Comparison of ENCODE assay signal across 10 mouse cellular contexts in the genomic region with DNA sequence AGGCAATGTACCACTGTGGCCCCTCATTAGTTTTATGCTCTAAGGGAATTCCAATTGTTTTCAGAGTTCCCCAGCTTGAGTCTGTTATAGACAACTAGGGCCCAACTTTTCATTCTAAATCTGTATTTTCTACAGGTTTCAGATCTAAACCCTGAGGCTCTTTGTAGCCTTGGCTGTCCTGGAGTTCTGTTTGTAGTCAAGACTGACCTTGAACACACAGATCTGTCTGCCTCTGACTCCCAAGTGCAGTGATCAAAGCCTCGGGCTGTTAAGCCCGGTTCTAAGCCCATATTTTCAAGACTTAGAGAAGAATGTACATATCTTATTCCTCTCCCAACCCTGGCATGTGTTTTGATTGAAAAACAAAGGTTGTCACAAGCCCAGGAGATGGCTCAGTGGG. TPM values are rescaled to one million over a fixed set of nuclear protein-coding genes. Genes with fewer than 3 reads are reported as not detected.
DNase-seq lines count a peak whose midpoint lies in the region; ATAC-seq and TF ChIP-seq lines count a peak whose summit lies in the region.
"Had no signal": no experiment of that assay in that cellular context is flagged by ENCODE, and none has a peak within 500 bp of the region (broad histone marks: within the 10 kb centered on the region; RNA-seq: fewer than 3 reads in every experiment).

No protein-coding gene starts in this region.

- H3K9ac ChIP-seq in forebrain, embryonic 16.5 days (replicated peaks; ENCODE audit: low read depth, low read length), result no peak overlapping the region
- H3K9ac ChIP-seq in kidney, embryonic 15.5 days, result no peak overlapping the region
- H3K9ac ChIP-seq in stomach, postnatal 0 days (ENCODE audit: low read length), result no peak overlapping the region; the same call in 1 of the 2 replicates

- no peak for TF ChIP-seq EP300 in stomach, postnatal 0 days (optimal IDR thresholded peaks at IDR 0.05)

- whole genome bisulfite sequencing in forebrain, embryonic 10.5 days, result 87% methylated on average over 2 of the region's 2 CpGs
- WGBS in forebrain, embryonic 16.5 days, result 83% methylated on average over 2 of the region's 2 CpGs
- WGBS in kidney, embryonic 15.5 days, result 89% methylated on average over 2 of the region's 2 CpGs
- 66% methylated on average over 2 of the region's 2 CpGs for WGBS in stomach, postnatal 0 days

- no peak overlapping the region for H3K4me2 ChIP-seq in forebrain, embryonic 16.5 days (ENCODE audit: low read length)
- peak overlapping the region; percentile 95; the same call in 1 of the 2 replicates for H3K4me2 ChIP-seq in kidney, embryonic 15.5 days
- H3K4me2 ChIP-seq in stomach, postnatal 0 days (replicated peaks; ENCODE audit: low read depth), result peak overlapping the region; percentile 94; the same call in 1 of the 2 replicates

- no peak for ATAC-seq in forebrain, embryonic 16.5 days
- ATAC-seq in kidney, embryonic 15.5 days (replicated peaks; ENCODE audit: low FRiP score), result no peak
- ATAC-seq in stomach, postnatal 0 days (ENCODE audit: low FRiP score, low TSS enrichment), result no peak

- H3K4me1 ChIP-seq in forebrain, embryonic 10.5 days, result peaks cover 22% of the 10 kb centered on the region
- H3K4me1 ChIP-seq in forebrain, embryonic 16.5 days (replicated peaks; ENCODE audit: control insufficient read depth, insufficient read depth, low read length), result peaks cover 16% of the 10 kb centered on the region
- peaks cover 16% of the 10 kb centered on the region for H3K4me1 ChIP-seq in kidney, embryonic 15.5 days
- no peaks in the 10 kb centered on the region; the same call in 1 of the 2 replicates for H3K4me1 ChIP-seq in testis, adult 2 months (ENCODE audit: control insufficient read depth, insufficient read depth, low read length)
- no peaks in the 10 kb centered on the region for H3K4me1 ChIP-seq in stomach, postnatal 0 days (replicated peaks; ENCODE audit: control insufficient read depth, insufficient read depth)

- no peaks in the 10 kb centered on the region for H3K27me3 ChIP-seq in forebrain, embryonic 10.5 days (ENCODE audit: poor library complexity, severe bottlenecking)
- H3K27me3 ChIP-seq in forebrain, embryonic 16.5 days (replicated peaks; ENCODE audit: control insufficient read depth, insufficient read depth, low read length), result no peaks in the 10 kb centered on the region
- no peaks in the 10 kb centered on the region for H3K27me3 ChIP-seq in kidney, embryonic 15.5 days
- H3K27me3 ChIP-seq in testis, adult 2 months (ENCODE audit: control insufficient read depth, insufficient read depth, low read length), result no peaks in the 10 kb centered on the region
- no peaks in the 10 kb centered on the region for H3K27me3 ChIP-seq in stomach, postnatal 0 days (ENCODE audit: control insufficient read depth, insufficient read depth, low read length)

- no peak overlapping the region for H3K27ac ChIP-seq in forebrain, embryonic 10.5 days
- H3K27ac ChIP-seq in forebrain, embryonic 16.5 days (ENCODE audit: low read length), result no peak overlapping the region
- H3K27ac ChIP-seq in kidney, embryonic 15.5 days, result no peak overlapping the region
- H3K27ac ChIP-seq in testis, adult 2 months (ENCODE audit: control insufficient read depth, insufficient read depth, low read depth, low read length), result peak overlapping the region; percentile 29; the same call in 1 of the 2 replicates
- no peak overlapping the region for H3K27ac ChIP-seq in stomach, postnatal 0 days (replicated peaks)

- 0 out of 2 replicates have a peak overlapping the region, but pooled peaks have one; percentile 92 for H3K4me3 ChIP-seq in forebrain, embryonic 10.5 days
- H3K4me3 ChIP-seq in forebrain, embryonic 16.5 days (replicated peaks; ENCODE audit: low read length), result no peak overlapping the region
- no peak overlapping the region for H3K4me3 ChIP-seq in kidney, embryonic 15.5 days (replicated peaks)
- peak overlapping the region; percentile 38 for H3K4me3 ChIP-seq in testis, adult 2 months (ENCODE audit: control insufficient read depth, low read depth, low read length)
- H3K4me3 ChIP-seq in stomach, postnatal 0 days (ENCODE audit: low read depth, low read length), result 0 out of 2 replicates have a peak overlapping the region, but pooled peaks have one; percentile 88

- TF ChIP-seq POLR2A in testis, adult 2 months (IDR thresholded peaks at IDR 0.05; ENCODE audit: control insufficient read depth, low read depth, low read length), result no peak

- no peaks in the 10 kb centered on the region; the same call in 1 of the 2 replicates for H3K9me3 ChIP-seq in forebrain, embryonic 10.5 days
- no peaks in the 10 kb centered on the region for H3K9me3 ChIP-seq in forebrain, embryonic 16.5 days (ENCODE audit: control insufficient read depth, low read length)
- no peaks in the 10 kb centered on the region for H3K9me3 ChIP-seq in kidney, embryonic 15.5 days (replicated peaks)
- H3K9me3 ChIP-seq in stomach, postnatal 0 days (ENCODE audit: control insufficient read depth, low read length), result no peaks in the 10 kb centered on the region

- no peak for DNase-seq in forebrain, embryonic 10.5 days (ENCODE audit: extremely low spot score, low spot score)
- no peak for DNase-seq in kidney, postnatal 4 days
- no peak for DNase-seq in testis, postnatal 14 days (ENCODE audit: low spot score)
- DNase-seq in stomach, postnatal 0 days (ENCODE audit: low spot score), result no peak
- no peak for DNase-seq in MN1 (ENCODE audit: low spot score)
- DNase-seq: adrenal gland, postnatal 36 days; right cerebral cortex, adult 18-20 months had no signal

- TF ChIP-seq CTCF in testis, adult 2 months (IDR thresholded peaks at IDR 0.05; ENCODE audit: control insufficient read depth, insufficient read depth, insufficient replicate concordance, low read depth, low read length), result no peak
- TF ChIP-seq CTCF in stomach, postnatal 0 days (IDR thresholded peaks at IDR 0.05; ENCODE audit: low read depth), result no peak

- H3K36me3 ChIP-seq in forebrain, embryonic 10.5 days (replicated peaks), result peaks cover 9% of the 10 kb centered on the region
- 0 out of 2 replicates have a peak, but pooled peaks cover 2% of the 10 kb centered on the region for H3K36me3 ChIP-seq in forebrain, embryonic 16.5 days (ENCODE audit: control insufficient read depth, insufficient read depth)
- peaks cover 18% of the 10 kb centered on the region for H3K36me3 ChIP-seq in kidney, embryonic 15.5 days
- peaks cover 2% of the 10 kb centered on the region for H3K36me3 ChIP-seq in testis, adult 2 months (ENCODE audit: control insufficient read depth, insufficient read depth, low read length)
- H3K36me3 ChIP-seq in stomach, postnatal 0 days (ENCODE audit: control insufficient read depth, insufficient read depth, low read length), result no peaks in the 10 kb centered on the region

RNA-seq across cellular contexts. Expression of gene Fam214a, which starts 1.7 kb away (rescaled TPM):
- 8.0 and 10.3 TPM in 2 replicates for polyA plus RNA-seq in forebrain, embryonic 10.5 days (2016; fragmentation: Nextera tagmentation; extraction: Ambion mirVana)
- 30.1 and 32.0 TPM in 2 replicates for polyA plus RNA-seq in forebrain, embryonic 16.5 days (2015; fragmentation: Nextera tagmentation; extraction: Ambion mirVana)
- polyA plus RNA-seq in kidney, embryonic 15.5 days (2015; fragmentation: Nextera tagmentation; extraction: Ambion mirVana), result 11.1 and 12.0 TPM in 2 replicates
- polyA plus RNA-seq in testis, adult 2 months (2012; rRNA removed), result 12.1 and 13.8 TPM in 2 replicates
- polyA plus RNA-seq in stomach, postnatal 0 days (2015; fragmentation: Nextera tagmentation; extraction: Ambion mirVana), result 10.7 and 13.1 TPM in 2 replicates

Comparison
In these comparisons a context has a peak if more than half of its experiments do, and no peak if none do; other contexts are left out.
1. H3K4me3 ChIP-seq: peak in forebrain, embryonic 10.5 days (single experiment), testis, adult 2 months (single experiment) and stomach, postnatal 0 days (single experiment); none in forebrain, embryonic 16.5 days (single experiment) and kidney, embryonic 15.5 days (single experiment).